Mouse (Mus musculus) small intestine, adult 2 months (tissue): ENCODE data around the gene Ccdc150.

ENCODE experiments used
- CTCF ChIP-seq: fragments of 200-500 bp; IDR thresholded peaks from 2 replicates; pipeline ENCODE4 v1.5.1; 2012; ENCODE audit warnings: low read depth, mild to moderate bottlenecking, control low read depth, inconsistent platforms, low read length, moderate library complexity, mixed read lengths; ENCODE audit not compliant: insufficient replicate concordance, insufficient read length; ENCODE audit errors: extremely low read depth
- POLR2A ChIP-seq: fragments of 200-500 bp; IDR thresholded peaks from 2 replicates; pipeline ENCODE4 v1.6.1; 2012; ENCODE audit warnings: low read depth, mild to moderate bottlenecking, control low read depth, inconsistent platforms, low read length, moderate library complexity

DNA sequence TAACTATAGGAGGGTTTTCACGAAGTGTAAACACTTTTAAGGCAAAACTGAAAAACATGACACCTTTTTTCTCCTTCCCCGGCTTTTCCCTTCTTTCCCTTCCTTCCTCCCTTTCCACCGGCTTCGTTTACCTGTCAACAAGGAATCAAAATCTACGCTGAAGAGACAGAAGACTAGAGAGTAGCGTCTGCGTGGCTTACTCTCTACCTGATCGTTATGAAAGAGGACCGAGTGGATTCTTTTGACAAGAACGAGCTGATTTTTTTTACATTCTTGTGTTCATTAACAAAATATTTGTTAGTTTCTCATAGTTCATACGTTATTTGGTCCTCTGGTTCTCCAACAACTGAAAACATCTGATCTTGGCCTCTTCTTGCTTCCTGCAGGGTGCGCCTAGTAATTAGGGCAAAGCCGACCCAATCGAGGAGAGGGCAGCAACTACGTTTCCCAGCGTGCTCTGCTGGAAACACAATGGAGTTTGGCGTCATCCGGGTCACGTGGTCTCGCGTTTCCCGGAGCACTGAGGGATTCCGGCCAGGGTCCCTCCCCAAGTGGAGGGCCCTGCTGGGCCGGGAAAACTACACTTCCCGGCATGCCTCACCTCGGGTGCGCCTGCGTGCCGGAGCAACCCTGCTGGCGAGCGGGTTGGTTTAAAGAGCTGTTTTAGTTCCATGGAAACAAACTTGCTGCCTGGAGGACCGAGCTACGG is at the start of gene Ccdc150:
- TF ChIP-seq CTCF (no peak), POLR2A (no peak)
